Mouse (Mus musculus): ENCODE measurements around the gene Slc4a4.

Gene Slc4a4

GRCm38 (mm10) chr5:88999793-89000192 is 113.2 kb downstream of the Slc4a4 start:
- ATAC-seq (ENCODE audit: low TSS enrichment) = no peak

GRCm38 (mm10) chr5:89000598-89000997 is 114.0 kb downstream of the Slc4a4 start:
- no peak for ATAC-seq (ENCODE audit: low TSS enrichment)

- no peak for ATAC-seq (ENCODE audit: low TSS enrichment)
Observed at GRCm38 (mm10) chr5:89010116-89010515, 123.5 kb downstream of the Slc4a4 start.

GRCm38 (mm10) chr5:89012456-89012855 is 125.8 kb downstream of the Slc4a4 start:
- no peak for ATAC-seq (ENCODE audit: low TSS enrichment)

GRCm38 (mm10) chr5:89014782-89015181 is 128.2 kb downstream of the Slc4a4 start:
- peak; percentile 91 for ATAC-seq (ENCODE audit: low TSS enrichment)

- ATAC-seq (ENCODE audit: low TSS enrichment) = peak; percentile 25; the same call in 1 of the 2 replicates
Observed at GRCm38 (mm10) chr5:89015878-89016277, 129.3 kb downstream of the Slc4a4 start.

GRCm38 (mm10) chr5:89018537-89018936 is 131.9 kb downstream of the Slc4a4 start:
- no peak for ATAC-seq (ENCODE audit: low TSS enrichment)

- ATAC-seq (ENCODE audit: low TSS enrichment) = no peak
Observed at GRCm38 (mm10) chr5:89024413-89024812, 137.8 kb downstream of the Slc4a4 start.

- ATAC-seq (ENCODE audit: low TSS enrichment) = no peak
Observed at GRCm38 (mm10) chr5:89027518-89028085, 141.0 kb downstream of the Slc4a4 start.

- no peak for ATAC-seq (ENCODE audit: low TSS enrichment)
Observed at GRCm38 (mm10) chr5:89032647-89033046, 146.0 kb downstream of the Slc4a4 start.

GRCm38 (mm10) chr5:89033256-89033655 is 146.6 kb downstream of the Slc4a4 start:
- no peak for ATAC-seq (ENCODE audit: low TSS enrichment)

GRCm38 (mm10) chr5:89036147-89036546 is 149.5 kb downstream of the Slc4a4 start:
- no peak for ATAC-seq (ENCODE audit: low TSS enrichment)

- ATAC-seq (ENCODE audit: low TSS enrichment) = no peak
Observed at GRCm38 (mm10) chr5:89040814-89041213, 154.2 kb downstream of the Slc4a4 start.

- no peak for ATAC-seq (ENCODE audit: low TSS enrichment)
Observed at GRCm38 (mm10) chr5:89043846-89044245, 157.2 kb downstream of the Slc4a4 start.

GRCm38 (mm10) chr5:89044801-89045200 is 158.2 kb downstream of the Slc4a4 start:
- ATAC-seq (ENCODE audit: low TSS enrichment) = no peak

GRCm38 (mm10) chr5:89051577-89051976 is 165.0 kb downstream of the Slc4a4 start:
- no peak for ATAC-seq (ENCODE audit: low TSS enrichment)

- ATAC-seq (ENCODE audit: low TSS enrichment) = peak; percentile 36; the same call in 1 of the 2 replicates
Observed at GRCm38 (mm10) chr5:89052230-89052629, 165.6 kb downstream of the Slc4a4 start.

- ATAC-seq (ENCODE audit: low TSS enrichment) = no peak
Observed at GRCm38 (mm10) chr5:89055656-89056055, 169.0 kb downstream of the Slc4a4 start.

- ATAC-seq (ENCODE audit: low TSS enrichment) = peak; percentile 84
Observed at GRCm38 (mm10) chr5:89056370-89056769, 169.8 kb downstream of the Slc4a4 start.

GRCm38 (mm10) chr5:89061097-89061496 is 174.5 kb downstream of the Slc4a4 start:
- no peak for ATAC-seq (ENCODE audit: low TSS enrichment)

GRCm38 (mm10) chr5:89062286-89062685 is 175.7 kb downstream of the Slc4a4 start:
- no peak for ATAC-seq (ENCODE audit: low TSS enrichment)

- no peak for ATAC-seq (ENCODE audit: low TSS enrichment)
Observed at GRCm38 (mm10) chr5:89067111-89067510, 180.5 kb downstream of the Slc4a4 start.

GRCm38 (mm10) chr5:89068072-89068471 is 181.5 kb downstream of the Slc4a4 start:
- ATAC-seq (ENCODE audit: low TSS enrichment) = no peak

GRCm38 (mm10) chr5:89070051-89070450 is 183.4 kb downstream of the Slc4a4 start:
- ATAC-seq (ENCODE audit: low TSS enrichment) = no peak
